21 mouse cellular contexts compared by ENCODE assay signal in the genomic region with DNA sequence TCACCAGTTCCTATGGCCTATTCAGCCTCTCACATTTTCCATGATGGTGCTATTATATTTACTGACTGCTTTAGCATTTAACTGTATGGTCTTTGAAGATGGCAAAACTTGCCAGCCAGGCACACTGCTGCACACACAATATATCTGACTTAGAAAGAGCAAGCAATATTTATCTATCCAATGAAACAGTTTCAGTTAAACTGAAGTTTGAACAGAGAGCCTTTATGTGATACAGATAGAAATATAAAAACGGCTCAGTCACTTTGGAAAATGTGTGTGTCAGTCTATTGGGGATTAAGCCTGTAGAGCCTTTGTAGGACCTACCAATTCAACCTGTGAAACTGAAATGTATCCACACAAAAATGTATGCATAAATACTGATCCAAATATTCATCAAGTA.
A peak's percentile ranks its signal among the peaks of the same experiment; 100 is the strongest.
DNase-seq lines count a peak whose midpoint lies in the region; ATAC-seq and TF ChIP-seq lines count a peak whose summit lies in the region.
"Had no signal": no experiment of that assay in that cellular context is flagged by ENCODE, and none has a peak within 500 bp of the region (broad histone marks: within the 10 kb centered on the region; RNA-seq: fewer than 3 reads in every experiment).

No protein-coding gene starts in this region.

- H3K36me3 ChIP-seq in MEL (ENCODE audit: control insufficient read depth in 1 of 2, insufficient read depth in 2 of 2, low read length in 2 of 2): peaks cover 0 to 9% of the 10 kb centered on the region in 2 experiments; a peak in 3 of 4 replicates
- no peaks in the 10 kb centered on the region for H3K36me3 ChIP-seq in heart, embryonic 11.5 days (ENCODE audit: control insufficient read depth, insufficient read depth, low read length)
- H3K36me3 ChIP-seq: G1E had no signal

- no peak for ATAC-seq in heart, embryonic 11.5 days (replicated peaks; ENCODE audit: insufficient number of reproducible peaks, low FRiP score, low TSS enrichment)
- ATAC-seq: activated CD4-positive, CD25-positive, alpha-beta regulatory T cell, adult 4 months; CD4-positive, CD25-positive, alpha-beta regulatory T cell, adult 4 months; Patski had no signal

- peaks cover 3 to 13% of the 10 kb centered on the region in 2 experiments; a peak in 2 of 4 replicates for H3K4me1 ChIP-seq in MEL (ENCODE audit: control insufficient read depth in 1 of 2, insufficient read depth in 2 of 2, low read length in 2 of 2)
- H3K4me1 ChIP-seq in heart, embryonic 11.5 days (ENCODE audit: control insufficient read depth, insufficient read depth, low read length): no peaks in the 10 kb centered on the region

- H3K9ac ChIP-seq in MEL (ENCODE audit: control insufficient read depth, low read depth, low read length, poor library complexity, severe bottlenecking): no peak overlapping the region
- H3K9ac ChIP-seq in heart, embryonic 11.5 days (ENCODE audit: low read depth, low read length): no peak overlapping the region

- H3K27ac ChIP-seq in MEL (ENCODE audit: control insufficient read depth, low read depth, low read length): no peak overlapping the region
- H3K27ac ChIP-seq in heart, embryonic 11.5 days (ENCODE audit: low read depth, low read length): no peak overlapping the region

- DNase-seq in 416B (ENCODE audit: low read depth) (peak; percentile 32), MEL (ENCODE audit: low read depth, low spot score) (peak; percentile 18)
- DNase-seq in embryo, embryonic 11 days: no peak
- DNase-seq: adrenal gland, adult 2 months; adrenal gland, adult 8-10 months; adrenal gland, postnatal 10 days; adrenal gland, postnatal 14 days; adrenal gland, postnatal 25 days; adrenal gland, postnatal 36 days; B cell, adult 2 months; cerebellum, adult 11 months; cerebellum, adult 11-12 months; cerebellum, adult 18-20 months; cerebellum, adult 2 months; cerebellum, adult 8-10 months had no signal

- H3K4me3 ChIP-seq in MEL (ENCODE audit: control insufficient read depth in 1 of 2, insufficient read depth in 1 of 2, low read depth in 2 of 2, low read length in 2 of 2): no peak overlapping the region
- no peak overlapping the region for H3K4me3 ChIP-seq in heart, embryonic 11.5 days (ENCODE audit: low read depth, low read length)

- no peak overlapping the region for H3K4me2 ChIP-seq in heart, embryonic 11.5 days

- no peaks in the 10 kb centered on the region for H3K27me3 ChIP-seq in MEL (ENCODE audit: control insufficient read depth in 1 of 2, insufficient read depth in 2 of 2, low read length in 2 of 2)
- no peaks in the 10 kb centered on the region for H3K27me3 ChIP-seq in heart, embryonic 11.5 days (ENCODE audit: control insufficient read depth, insufficient read depth, low read length)
- H3K27me3 ChIP-seq: CH12.LX, Patski had no signal

- TF ChIP-seq EP300 in MEL (IDR thresholded peaks at IDR 0.05; ENCODE audit: low read depth in 1 of 2, low read length in 2 of 2): peak in 1 of 2 experiments; percentile 52; a peak in 1 of 4 replicates

- TF ChIP-seq RAD21 in MEL (IDR thresholded peaks at IDR 0.05; ENCODE audit: low read depth, low read length): no peak

- no peaks in the 10 kb centered on the region for H3K9me3 ChIP-seq in MEL (replicated peaks; ENCODE audit: insufficient read depth, low read length)
- H3K9me3 ChIP-seq in heart, embryonic 11.5 days (replicated peaks; ENCODE audit: control insufficient read depth, low read length): no peaks in the 10 kb centered on the region
- H3K9me3 ChIP-seq: G1E had no signal

- WGBS in heart, embryonic 11.5 days (ENCODE audit: insufficient replicate concordance): 86% methylated on average over 1 of the region's 1 CpGs

- TF ChIP-seq CTCF in MEL (IDR thresholded peaks at IDR 0.05 in 2 of 3, conservative IDR thresholded peaks at IDR 0.05 in 1 of 3; ENCODE audit: control insufficient read depth in 1 of 3, insufficient read depth in 1 of 3, low read depth in 2 of 3, low read length in 3 of 3, poor library complexity in 1 of 3, severe bottlenecking in 1 of 3): no peak

- no peaks in the 10 kb centered on the region for H3K79me2 ChIP-seq in MEL (ENCODE audit: control insufficient read depth, insufficient read depth, low read length, poor library complexity)

- TF ChIP-seq POLR2A in MEL (IDR thresholded peaks at IDR 0.05; ENCODE audit: control insufficient read depth in 1 of 2, insufficient read depth in 1 of 2, low read depth in 1 of 2, low read length in 2 of 2, poor library complexity in 1 of 2): no peak

TF ChIP-seq in MEL, 35 proteins besides CTCF, POLR2A, EP300 and RAD21:
- TF ChIP-seq MYB (IDR thresholded peaks at IDR 0.05; ENCODE audit: low read depth, low read length) (peak; percentile 69), SMC3 (IDR thresholded peaks at IDR 0.05; ENCODE audit: low read depth, low read length) (no peak)
